Mouse (Mus musculus): ENCODE results near the gene Ehf.

Gene Ehf

GRCm38 (mm10) chr2:103303132-103303531 is at the start of gene Ehf:
TSS of gene Ehf (minus strand) at chr2:103303278.
- DNase-seq (ENCODE audit: low spot score in 2 of 2) = no peak

- peak; percentile 36 to 40 for DNase-seq (ENCODE audit: low spot score in 2 of 2)
These were observed 44.4 kb upstream of the Ehf start for GRCm38 (mm10) chr2:103347417-103347891.

GRCm38 (mm10) chr2:103346751-103347289 is 43.7 kb upstream of the Ehf start:
- DNase-seq (ENCODE audit: low spot score in 2 of 2) = no peak

- DNase-seq (ENCODE audit: low spot score in 2 of 2) = peak; percentile 31 to 33
These were observed 40.5 kb upstream of the Ehf start for GRCm38 (mm10) chr2:103343611-103344010.

- DNase-seq (ENCODE audit: low spot score in 2 of 2) = no peak
These were observed 39.0 kb upstream of the Ehf start for GRCm38 (mm10) chr2:103342123-103342522.

- DNase-seq (ENCODE audit: low spot score in 2 of 2) = no peak
These were observed 38.4 kb upstream of the Ehf start for GRCm38 (mm10) chr2:103341375-103341971.

- DNase-seq (ENCODE audit: low spot score in 2 of 2) = no peak
These were observed 35.6 kb upstream of the Ehf start for GRCm38 (mm10) chr2:103338706-103339105.

GRCm38 (mm10) chr2:103337370-103337769 is 34.3 kb upstream of the Ehf start:
- DNase-seq (ENCODE audit: low spot score in 2 of 2) = no peak

- DNase-seq (ENCODE audit: low spot score in 2 of 2) = no peak
These were observed 33.5 kb upstream of the Ehf start for GRCm38 (mm10) chr2:103336621-103337020.

- no peak for DNase-seq (ENCODE audit: low spot score in 2 of 2)
These were observed 32.9 kb upstream of the Ehf start for GRCm38 (mm10) chr2:103336000-103336399.

- peak in 1 of 2 experiments; percentile 27 for DNase-seq (ENCODE audit: low spot score in 2 of 2)
These were observed 28.7 kb upstream of the Ehf start for GRCm38 (mm10) chr2:103331666-103332191.

- no peak for DNase-seq (ENCODE audit: low spot score in 2 of 2)
These were observed 25.7 kb upstream of the Ehf start for GRCm38 (mm10) chr2:103328731-103329130.

GRCm38 (mm10) chr2:103325301-103326048 is 22.4 kb upstream of the Ehf start:
- DNase-seq (ENCODE audit: low spot score in 2 of 2) = peak in 1 of 2 experiments; percentile 40

- DNase-seq (ENCODE audit: low spot score in 2 of 2) = no peak
These were observed 21.2 kb upstream of the Ehf start for GRCm38 (mm10) chr2:103324320-103324719.

GRCm38 (mm10) chr2:103322171-103322570 is 19.1 kb upstream of the Ehf start:
- DNase-seq (ENCODE audit: low spot score in 2 of 2) = no peak

- no peak for DNase-seq (ENCODE audit: low spot score in 2 of 2)
These were observed 18.6 kb upstream of the Ehf start for GRCm38 (mm10) chr2:103321638-103322037.

- no peak for DNase-seq (ENCODE audit: low spot score in 2 of 2)
These were observed 10.9 kb upstream of the Ehf start for GRCm38 (mm10) chr2:103314002-103314401.

GRCm38 (mm10) chr2:103312640-103313039 is 9.6 kb upstream of the Ehf start:
- no peak for DNase-seq (ENCODE audit: low spot score in 2 of 2)

GRCm38 (mm10) chr2:103310663-103311062 is 7.6 kb upstream of the Ehf start:
- DNase-seq (ENCODE audit: low spot score in 2 of 2) = no peak

GRCm38 (mm10) chr2:103306686-103307085 is 3.6 kb upstream of the Ehf start:
- no peak for DNase-seq (ENCODE audit: low spot score in 2 of 2)

GRCm38 (mm10) chr2:103302669-103303068 is 409 bp downstream of the Ehf start:
- no peak for DNase-seq (ENCODE audit: low spot score in 2 of 2)

- no peak for DNase-seq (ENCODE audit: low spot score in 2 of 2)
These were observed 4.2 kb downstream of the Ehf start for GRCm38 (mm10) chr2:103298711-103299463.
